Mouse (Mus musculus): ENCODE measurements around the gene Cxcl2. TPM values are rescaled to one million over a fixed set of nuclear protein-coding genes. Genes with fewer than 3 reads are reported as not detected.

The Cxcl2 gene
- polyA plus RNA-seq, 1 experiment: 0.82 TPM

GRCm38 (mm10) chr5:90952731-90953481, 49.2 kb downstream of the Cxcl2 start:
- no peak for TF ChIP-seq GATA1 (IDR thresholded peaks at IDR 0.05; ENCODE audit: low read length)
- no peak for TF ChIP-seq TAL1 (IDR thresholded peaks at IDR 0.05; ENCODE audit: low read length)
- Histone ChIP-seq H3K4me1 (ENCODE audit: control insufficient read depth) (no peaks in the 10 kb centered on the region), H3K9me3 (ENCODE audit: control insufficient read depth, low read length) (no peaks in the 10 kb centered on the region), H3K27me3 (ENCODE audit: control insufficient read depth) (no peaks in the 10 kb centered on the region), H3K4me3 (replicated peaks) (no peak overlapping the region), H3K36me3 (ENCODE audit: control insufficient read depth) (no peaks in the 10 kb centered on the region)

Other genes with a start within 250 kb of the Cxcl2 start
- gene Cxcl5, start 144.5 kb upstream of the Cxcl2 start, polyA plus RNA-seq (2012): not detected in 2 replicates
- gene Ppbp, start 135.4 kb upstream of the Cxcl2 start, polyA plus RNA-seq (2012): 0.03 TPM in 1 of 2 replicates, not detected in the other
- gene Pf4, start 131.4 kb upstream of the Cxcl2 start, polyA plus RNA-seq (2012): 0.14 and 0.38 TPM in 2 replicates
- 0.04 and 0.07 TPM in 2 replicates for gene Cxcl3, start 117.8 kb upstream of the Cxcl2 start, polyA plus RNA-seq (2012)
- not detected in 2 replicates for gene Cxcl15, start 109.3 kb upstream of the Cxcl2 start, polyA plus RNA-seq (2012)
- not detected in 2 replicates for gene Cxcl1, start 12.6 kb upstream of the Cxcl2 start, polyA plus RNA-seq (2012)
- 0.08 and 0.19 TPM in 2 replicates for gene Mthfd2l, start 27.2 kb downstream of the Cxcl2 start, polyA plus RNA-seq (2012)
- gene Epgn, start 123.6 kb downstream of the Cxcl2 start, polyA plus RNA-seq (2012): not detected in 2 replicates
- gene Ereg, start 170.8 kb downstream of the Cxcl2 start, polyA plus RNA-seq (2012): not detected in 2 replicates
- gene Areg, start 235.7 kb downstream of the Cxcl2 start, polyA plus RNA-seq (2012): not detected in 2 replicates